Mouse (Mus musculus): ENCODE measurements at regions not wholly inside any gene's neighbourhood (a gene's known extent, or its start where the extent isn't known, plus 50 kb on each side); places are given as distances from the start of the nearest gene placed in this dataset.

- no peak for ATAC-seq (ENCODE audit: insufficient number of reproducible peaks, low FRiP score)
- no peaks in the 10 kb centered on the region for H3K36me3 ChIP-seq
- H3K27me3 ChIP-seq (replicated peaks), result no peaks in the 10 kb centered on the region
- no peak overlapping the region for H3K27ac ChIP-seq (ENCODE audit: poor library complexity, severe bottlenecking)
- H3K4me1 ChIP-seq (replicated peaks), result no peaks in the 10 kb centered on the region
- no peak overlapping the region for H3K4me2 ChIP-seq
- no peak overlapping the region for H3K9ac ChIP-seq
- WGBS, result 81% methylated on average over 6 of the region's 6 CpGs
- H3K4me3 ChIP-seq, result no peak overlapping the region
- H3K9me3 ChIP-seq (replicated peaks), result no peaks in the 10 kb centered on the region
Observed at GRCm38 (mm10) chr14:98791232-98791906, 202.7 kb downstream of the Rpl36a-ps1 start.

GRCm38 (mm10) chr14:98789794-98790193 lies 204.3 kb downstream of the Rpl36a-ps1 start:
- no peak overlapping the region for H3K27ac ChIP-seq (ENCODE audit: poor library complexity, severe bottlenecking)
- no peak overlapping the region for H3K9ac ChIP-seq
- no peaks in the 10 kb centered on the region for H3K27me3 ChIP-seq (replicated peaks)
- no peaks in the 10 kb centered on the region for H3K4me1 ChIP-seq (replicated peaks)
- H3K9me3 ChIP-seq (replicated peaks), result no peaks in the 10 kb centered on the region
- no peaks in the 10 kb centered on the region for H3K36me3 ChIP-seq
- H3K4me3 ChIP-seq, result no peak overlapping the region
- H3K4me2 ChIP-seq, result no peak overlapping the region
- ATAC-seq (ENCODE audit: insufficient number of reproducible peaks, low FRiP score), result no peak
- WGBS, result 86% methylated on average over 6 of the region's 6 CpGs

- H3K36me3 ChIP-seq, result no peaks in the 10 kb centered on the region
- H3K27ac ChIP-seq (ENCODE audit: poor library complexity, severe bottlenecking), result no peak overlapping the region
- ATAC-seq (ENCODE audit: insufficient number of reproducible peaks, low FRiP score), result no peak
- no peak overlapping the region for H3K4me3 ChIP-seq
- no peaks in the 10 kb centered on the region for H3K9me3 ChIP-seq (replicated peaks)
- no peaks in the 10 kb centered on the region for H3K27me3 ChIP-seq (replicated peaks)
- WGBS, result 89% methylated on average over 12 of the region's 12 CpGs
- no peak overlapping the region for H3K9ac ChIP-seq
- no peak overlapping the region for H3K4me2 ChIP-seq
- no peaks in the 10 kb centered on the region for H3K4me1 ChIP-seq (replicated peaks)
Observed at GRCm38 (mm10) chr14:98781711-98782110, 212.4 kb downstream of the Rpl36a-ps1 start.

GRCm38 (mm10) chr14:98772080-98772479 lies 222.0 kb downstream of the Rpl36a-ps1 start:
- no peaks in the 10 kb centered on the region for H3K27me3 ChIP-seq (replicated peaks)
- no peak for ATAC-seq (ENCODE audit: insufficient number of reproducible peaks, low FRiP score)
- H3K4me3 ChIP-seq, result no peak overlapping the region
- no peaks in the 10 kb centered on the region for H3K36me3 ChIP-seq
- 81% methylated on average over 4 of the region's 4 CpGs for WGBS
- H3K9me3 ChIP-seq (replicated peaks), result no peaks in the 10 kb centered on the region
- H3K4me2 ChIP-seq, result no peak overlapping the region
- no peaks in the 10 kb centered on the region for H3K4me1 ChIP-seq (replicated peaks)
- H3K9ac ChIP-seq, result no peak overlapping the region
- no peak overlapping the region for H3K27ac ChIP-seq (ENCODE audit: poor library complexity, severe bottlenecking)

DNA sequence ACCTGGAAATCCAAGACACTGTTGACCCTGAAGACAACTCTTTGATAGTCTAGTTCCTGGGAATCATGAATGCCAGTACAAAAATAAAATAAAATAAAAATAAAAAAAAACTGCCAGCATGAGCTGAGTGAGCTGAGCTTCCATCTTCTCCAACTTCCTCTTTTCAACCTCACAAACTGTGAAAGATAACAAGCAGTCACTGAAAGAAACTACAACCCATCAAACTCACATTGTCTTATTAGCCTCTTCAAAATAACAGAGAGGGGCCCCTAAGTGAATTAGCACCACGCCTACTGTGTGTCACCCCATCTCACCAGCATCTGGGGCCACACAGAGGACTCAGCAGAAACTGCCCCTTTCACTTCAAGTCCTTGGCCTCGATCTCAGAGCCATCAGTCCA lies 225.3 kb downstream of the Rpl36a-ps1 start:
- Histone ChIP-seq H3K36me3 (no peaks in the 10 kb centered on the region), H3K27me3 (replicated peaks) (no peaks in the 10 kb centered on the region), H3K27ac (ENCODE audit: poor library complexity, severe bottlenecking) (no peak overlapping the region), H3K9me3 (replicated peaks) (no peaks in the 10 kb centered on the region), H3K9ac (no peak overlapping the region), H3K4me1 (replicated peaks) (no peaks in the 10 kb centered on the region), H3K4me2 (no peak overlapping the region), H3K4me3 (no peak overlapping the region)
- no peak for ATAC-seq (ENCODE audit: insufficient number of reproducible peaks, low FRiP score)
- 66% methylated on average over 2 of the region's 2 CpGs for WGBS

DNA sequence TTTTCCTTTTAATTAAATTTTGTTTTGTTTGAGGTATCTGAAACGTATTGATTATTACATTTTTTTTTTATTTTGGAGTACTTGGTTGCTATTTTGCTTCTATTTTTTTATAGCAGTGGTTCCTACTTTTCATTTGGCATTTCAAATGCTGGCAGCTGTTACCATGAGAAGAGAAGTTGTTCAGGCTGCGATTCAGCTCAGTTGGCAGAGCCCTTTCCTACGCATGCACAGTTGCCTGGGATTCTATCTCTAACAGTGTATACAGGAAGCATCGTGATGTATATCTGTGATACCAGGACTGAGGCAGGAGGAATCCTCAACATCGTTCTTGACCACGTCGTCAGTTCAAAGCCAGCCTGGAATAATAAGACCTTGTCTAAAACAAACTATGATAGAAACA lies 226.6 kb downstream of the Rpl36a-ps1 start:
- Histone ChIP-seq H3K27ac (ENCODE audit: poor library complexity, severe bottlenecking) (no peak overlapping the region), H3K27me3 (replicated peaks) (no peaks in the 10 kb centered on the region), H3K9ac (no peak overlapping the region), H3K36me3 (no peaks in the 10 kb centered on the region), H3K4me3 (no peak overlapping the region), H3K4me2 (no peak overlapping the region), H3K9me3 (replicated peaks) (no peaks in the 10 kb centered on the region), H3K4me1 (replicated peaks) (no peaks in the 10 kb centered on the region)
- ATAC-seq (ENCODE audit: insufficient number of reproducible peaks, low FRiP score), result no peak
- 78% methylated on average over 7 of the region's 7 CpGs for WGBS

DNA sequence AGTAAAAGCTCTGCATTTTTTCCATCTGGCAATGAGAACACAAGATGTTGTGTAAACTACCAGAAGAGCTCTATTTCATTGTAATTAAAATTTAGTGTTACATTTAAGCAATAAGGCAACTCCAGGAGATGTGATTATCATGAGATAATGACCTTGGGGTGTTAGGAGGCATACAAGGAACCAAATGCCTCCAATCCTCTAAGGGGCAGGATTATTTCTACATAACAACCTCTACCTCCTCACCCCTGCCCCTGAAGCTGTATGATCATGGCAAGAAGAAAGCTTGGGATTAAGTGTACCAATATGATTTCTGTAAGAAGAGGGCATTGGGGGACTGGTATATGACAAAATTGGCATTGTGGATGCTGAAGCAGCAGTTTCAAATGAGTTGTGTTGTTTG lies 228.8 kb downstream of the Rpl36a-ps1 start:
- Histone ChIP-seq H3K4me3 (no peak overlapping the region), H3K4me2 (no peak overlapping the region), H3K4me1 (replicated peaks) (no peaks in the 10 kb centered on the region), H3K36me3 (no peaks in the 10 kb centered on the region), H3K9ac (no peak overlapping the region), H3K27me3 (replicated peaks) (no peaks in the 10 kb centered on the region), H3K9me3 (replicated peaks) (no peaks in the 10 kb centered on the region), H3K27ac (ENCODE audit: poor library complexity, severe bottlenecking) (no peak overlapping the region)
- ATAC-seq (ENCODE audit: insufficient number of reproducible peaks, low FRiP score), result no peak

- no peak for ATAC-seq (ENCODE audit: insufficient number of reproducible peaks, low FRiP score)
- Histone ChIP-seq H3K9me3 (replicated peaks) (no peaks in the 10 kb centered on the region), H3K27ac (ENCODE audit: poor library complexity, severe bottlenecking) (no peak overlapping the region), H3K4me3 (no peak overlapping the region), H3K4me1 (replicated peaks) (no peaks in the 10 kb centered on the region), H3K27me3 (replicated peaks) (no peaks in the 10 kb centered on the region), H3K4me2 (no peak overlapping the region), H3K9ac (no peak overlapping the region), H3K36me3 (no peaks in the 10 kb centered on the region)
- WGBS, result 83% methylated on average over 6 of the region's 6 CpGs
Observed at GRCm38 (mm10) chr14:98750766-98751165, 243.4 kb downstream of the Rpl36a-ps1 start.

GRCm38 (mm10) chr14:98749086-98750027 lies 244.8 kb downstream of the Rpl36a-ps1 start:
- WGBS, result 59% methylated on average over 14 of the region's 14 CpGs
- no peak; the same call in 1 of the 2 replicates for ATAC-seq (ENCODE audit: insufficient number of reproducible peaks, low FRiP score)
- no peak overlapping the region for H3K4me3 ChIP-seq

GRCm38 (mm10) chr14:98747159-98747775 lies 246.9 kb downstream of the Rpl36a-ps1 start:
- ATAC-seq (ENCODE audit: insufficient number of reproducible peaks, low FRiP score), result no peak
- H3K27me3 ChIP-seq (replicated peaks), result no peaks in the 10 kb centered on the region
- 86% methylated on average over 16 of the region's 16 CpGs for WGBS
- no peaks in the 10 kb centered on the region for H3K4me1 ChIP-seq (replicated peaks)
- no peak overlapping the region for H3K4me2 ChIP-seq
- H3K9ac ChIP-seq, result no peak overlapping the region
- H3K36me3 ChIP-seq, result no peaks in the 10 kb centered on the region
- no peak overlapping the region for H3K27ac ChIP-seq (ENCODE audit: poor library complexity, severe bottlenecking)
- H3K9me3 ChIP-seq (replicated peaks), result no peaks in the 10 kb centered on the region
- H3K4me3 ChIP-seq, result no peak overlapping the region

More at GRCm38 (mm10) chr14:98749086-98750027, 244.8 kb downstream of the Rpl36a-ps1 start:
- Histone ChIP-seq H3K36me3 (no peaks in the 10 kb centered on the region), H3K4me1 (replicated peaks) (no peaks in the 10 kb centered on the region), H3K27ac (ENCODE audit: poor library complexity, severe bottlenecking) (no peak overlapping the region), H3K27me3 (replicated peaks) (no peaks in the 10 kb centered on the region), H3K9me3 (replicated peaks) (no peaks in the 10 kb centered on the region), H3K9ac (no peak overlapping the region), H3K4me2 (no peak overlapping the region)

DNA sequence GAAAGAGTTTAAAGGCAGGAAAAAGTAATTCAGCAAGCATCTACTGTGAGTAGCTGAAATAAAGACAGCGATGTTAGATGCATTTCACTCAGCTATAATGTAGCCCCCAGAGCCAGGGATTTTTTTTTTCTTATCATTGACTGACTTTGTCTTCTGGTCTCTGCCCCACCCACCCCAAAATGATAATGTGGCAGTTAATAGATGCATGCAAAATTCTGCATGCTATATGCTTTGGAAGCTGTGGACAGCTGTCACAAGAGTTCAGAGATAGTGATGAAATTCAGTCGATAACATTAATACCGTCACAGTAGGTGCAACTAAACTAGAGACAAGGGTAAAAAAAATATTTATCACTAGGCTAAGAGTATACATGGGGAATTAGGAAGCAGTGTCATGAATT lies 263.7 kb downstream of the Rpl36a-ps1 start:
- Histone ChIP-seq H3K4me1 (replicated peaks) (no peaks in the 10 kb centered on the region), H3K9me3 (replicated peaks) (no peaks in the 10 kb centered on the region), H3K9ac (no peak overlapping the region), H3K36me3 (no peaks in the 10 kb centered on the region), H3K4me2 (no peak overlapping the region), H3K4me3 (no peak overlapping the region), H3K27ac (ENCODE audit: poor library complexity, severe bottlenecking) (no peak overlapping the region), H3K27me3 (replicated peaks) (no peaks in the 10 kb centered on the region)
- WGBS, result 70% methylated on average over 3 of the region's 3 CpGs
- no peak for ATAC-seq (ENCODE audit: insufficient number of reproducible peaks, low FRiP score)
